Mouse (Mus musculus): ENCODE measurements around the gene Pgam5.

The Pgam5 gene

DNA sequence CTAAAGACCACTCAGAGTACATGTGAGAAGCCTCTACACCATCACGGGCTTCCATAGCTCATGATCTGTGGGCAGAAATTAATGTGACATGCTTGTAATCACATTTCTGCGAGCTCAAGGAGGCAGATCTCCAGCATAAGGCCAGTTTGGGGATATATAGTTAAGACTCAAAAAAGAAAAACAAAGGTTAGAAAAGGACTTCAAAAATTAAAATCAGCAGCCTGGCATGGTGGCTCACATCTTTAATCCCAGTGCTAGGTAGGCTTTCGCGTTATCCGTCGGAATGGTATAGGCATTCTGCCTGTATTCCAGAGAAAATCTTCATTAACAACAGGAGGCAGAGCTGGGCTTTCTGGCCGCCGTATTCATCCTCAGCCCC lies 39.3 kb downstream of the Pgam5 start:
- no peak for DNase-seq (ENCODE audit: low spot score)

DNA sequence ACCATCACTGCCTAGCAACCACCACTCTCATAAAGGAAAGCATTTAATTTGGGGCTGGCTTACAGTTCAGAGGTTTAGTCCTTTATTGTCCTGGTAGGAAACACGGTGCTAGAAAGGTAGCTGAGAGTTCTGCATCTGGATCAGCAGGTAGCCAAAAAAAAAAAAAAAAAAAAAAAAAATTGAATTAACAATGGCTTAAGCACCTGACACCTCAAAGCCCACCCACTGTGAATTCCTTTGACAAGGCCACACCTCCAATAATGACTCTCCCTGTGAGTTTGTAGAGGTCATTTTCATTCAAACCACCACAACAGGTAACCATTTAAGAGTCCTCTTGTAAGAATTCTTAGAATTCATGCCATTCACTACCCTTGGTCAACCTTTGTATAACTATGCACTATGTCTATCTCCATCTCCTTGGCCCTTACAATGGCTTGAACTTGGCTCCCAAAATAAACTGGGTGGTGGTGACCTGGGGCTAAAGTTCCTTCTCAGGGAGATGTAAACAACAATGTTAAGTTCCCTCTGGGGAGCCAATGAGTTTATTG lies 42.3 kb downstream of the Pgam5 start:
- no peak for DNase-seq (ENCODE audit: low spot score)

DNA sequence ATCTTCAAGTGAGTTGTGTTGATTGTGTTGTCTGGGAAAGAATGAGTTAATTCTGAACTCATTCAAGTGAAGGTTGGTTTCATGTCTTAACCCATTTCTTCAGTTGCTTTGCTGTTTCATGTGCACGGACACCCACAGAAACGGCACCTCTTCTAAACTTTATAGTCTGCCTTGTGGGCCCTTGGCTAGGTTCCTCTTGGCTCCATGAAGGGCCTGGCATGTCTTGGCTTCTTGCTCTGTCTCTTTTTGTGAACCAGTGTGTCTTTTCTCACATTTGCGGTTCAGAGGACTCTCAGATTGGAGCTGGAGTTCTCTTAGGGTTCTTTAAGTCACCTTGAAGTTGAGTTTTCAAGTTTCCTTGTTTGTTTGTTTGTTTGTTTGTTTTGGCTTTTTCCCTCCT lies 44.7 kb downstream of the Pgam5 start:
- DNase-seq (ENCODE audit: low spot score) = no peak

DNA sequence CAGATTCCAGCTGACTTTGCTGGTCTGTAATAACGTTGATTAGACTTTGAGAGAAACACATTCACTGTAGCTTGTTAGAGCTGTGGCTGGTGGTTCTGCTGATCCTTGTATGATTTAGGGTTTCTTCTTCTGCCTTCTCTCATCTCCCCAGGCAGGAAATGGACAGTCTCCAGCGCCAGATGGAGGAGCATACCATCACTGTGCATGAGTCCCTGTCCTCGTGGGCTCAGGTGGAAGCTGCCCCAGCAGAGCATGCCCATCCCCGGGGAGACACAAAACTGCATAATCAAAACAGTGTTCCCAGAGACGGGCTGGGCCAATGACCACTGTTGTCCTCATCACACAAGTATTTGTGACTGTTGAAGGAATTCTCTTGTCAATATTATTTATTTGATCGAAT lies 47.0 kb downstream of the Pgam5 start:
- no peak for DNase-seq (ENCODE audit: low spot score)

DNA sequence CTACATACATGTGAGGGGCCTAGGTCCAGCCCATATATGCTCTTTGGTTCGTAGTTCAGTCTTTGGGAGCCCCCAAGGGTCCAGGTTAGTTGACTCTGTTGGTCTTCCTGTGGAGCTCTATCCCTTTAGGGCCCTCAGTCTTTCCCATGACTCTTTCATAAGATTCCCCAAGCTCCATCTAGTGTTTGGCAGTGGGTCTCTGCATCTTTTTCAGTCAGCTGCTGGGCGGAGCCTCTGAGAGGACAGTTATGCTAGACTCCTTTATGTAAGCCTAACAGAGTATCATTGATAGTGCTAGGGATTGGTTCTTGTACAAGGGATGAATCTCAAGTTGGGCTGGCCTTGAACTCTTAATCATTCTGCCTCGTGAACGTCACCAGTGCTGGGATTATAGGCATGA lies 49.4 kb downstream of the Pgam5 start:
- no peak for DNase-seq (ENCODE audit: low spot score)

DNA sequence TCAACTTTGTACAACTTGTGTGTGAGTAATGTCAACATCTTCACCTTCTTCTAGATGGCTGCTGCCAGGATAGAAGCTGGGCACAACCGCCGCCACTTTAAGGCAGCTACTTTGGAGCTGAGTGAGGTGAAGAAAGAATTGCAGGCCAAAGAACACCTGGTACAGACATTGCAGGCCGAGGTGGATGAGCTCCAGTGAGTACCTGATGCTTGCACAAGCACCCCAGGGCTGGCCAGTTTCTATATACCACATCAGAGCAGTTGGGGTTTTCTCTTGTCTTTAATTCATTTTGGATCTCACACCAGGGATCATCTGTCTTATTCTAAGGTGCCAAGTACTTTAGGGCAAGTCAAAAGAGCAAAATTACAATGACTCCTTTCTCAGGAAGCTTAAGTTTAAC lies 52.9 kb downstream of the Pgam5 start:
- no peak for DNase-seq (ENCODE audit: low spot score)

DNA sequence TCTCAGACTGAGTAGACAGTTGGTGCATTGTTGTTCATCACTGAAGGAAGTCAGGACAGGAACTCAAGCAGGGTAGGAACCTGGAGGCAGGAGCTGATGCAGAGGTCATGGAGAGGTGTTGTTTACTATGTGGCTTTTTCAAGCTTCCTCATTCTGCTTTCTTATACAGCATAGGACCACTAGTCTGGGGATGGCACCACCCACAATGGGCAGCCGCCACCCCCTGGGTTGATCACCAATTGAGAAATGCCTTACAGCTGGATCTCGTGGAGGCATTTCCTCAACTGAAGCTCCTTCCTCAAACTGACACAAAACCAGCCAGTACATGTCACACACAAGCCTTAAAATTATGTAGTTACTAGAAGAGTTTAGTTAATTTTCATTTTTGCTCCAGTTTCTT lies 58.4 kb downstream of the Pgam5 start:
- no peak for DNase-seq (ENCODE audit: low spot score)
